Mouse (Mus musculus) CH12.LX (cell line): ENCODE data around the gene Apom.

Source experiments
- CHD2 ChIP-seq: IDR thresholded peaks from 2 replicates; pipeline ENCODE4 v1.6.1; 2011; ENCODE audit warnings: low read length, improper control_type of control experiment
- CTCF ChIP-seq, 2 experiments: IDR thresholded peaks in 1 of 2; conservative IDR thresholded peaks in 1 of 2; 2 replicates each; pipeline ENCODE4 v1.5.1; 2011 to 2012; ENCODE audit warnings: low read depth in 2 of 2, low read length in 2 of 2, improper control_type of control experiment in 1 of 2, inconsistent platforms in 1 of 2, mild to moderate bottlenecking in 1 of 2, moderate library complexity in 1 of 2
- E2F4 ChIP-seq: IDR thresholded peaks from 2 replicates; pipeline ENCODE4 v1.6.1; 2011; ENCODE audit warnings: low read depth, low read length, improper control_type of control experiment; ENCODE audit not compliant: insufficient replicate concordance
- EP300 ChIP-seq: IDR thresholded peaks from 2 replicates; pipeline ENCODE4 v1.6.1; 2011; ENCODE audit warnings: low read length, improper control_type of control experiment
- POLR2AphosphoS2 ChIP-seq: IDR thresholded peaks from 2 replicates; pipeline ENCODE4 v1.6.1; 2011; ENCODE audit warnings: low read depth, low read length, improper control_type of control experiment
- TCF12 ChIP-seq: IDR thresholded peaks from 2 replicates; pipeline ENCODE4 v1.6.1; 2014; ENCODE audit warnings: low read depth, mild to moderate bottlenecking, inconsistent platforms, low read length, improper control_type of control experiment
- ZKSCAN1 ChIP-seq: IDR thresholded peaks from 2 replicates; pipeline ENCODE4 v1.6.1; 2012; ENCODE audit warnings: low read depth, inconsistent platforms, low read length, improper control_type of control experiment, borderline replicate concordance

DNA sequence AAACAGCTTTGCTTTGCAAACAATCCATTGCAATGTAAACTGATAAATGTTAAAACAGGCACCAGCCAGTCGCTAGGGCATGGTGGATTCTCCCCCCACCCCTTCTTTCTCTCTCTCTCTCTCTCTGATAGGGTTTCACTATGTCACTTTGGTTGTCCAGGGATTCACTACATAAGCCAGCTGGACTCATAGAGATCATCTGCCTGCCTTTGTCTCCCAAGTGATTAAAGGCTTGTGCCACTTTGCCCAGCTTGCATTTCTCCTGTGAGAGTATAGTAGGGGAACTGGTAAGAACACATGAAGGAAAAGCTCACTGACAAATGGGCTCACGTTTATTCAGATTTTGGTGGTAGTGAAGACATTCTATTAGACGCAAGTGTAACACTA, 317 bp upstream of the Apom start:
- TF ChIP-seq CTCF (conservative IDR thresholded peaks at IDR 0.05 in 1 of 2, IDR thresholded peaks at IDR 0.05 in 1 of 2; ENCODE audit: low read depth in 2 of 2, low read length in 2 of 2) (no peak), CHD2 (no peak), E2F4 (no peak), POLR2AphosphoS2 (no peak), EP300 (no peak), ZKSCAN1 (no peak), TCF12 (no peak)
